Mouse (Mus musculus) liver, embryonic 15.5 days (tissue): ENCODE data around the gene 1700125H20Rik. TPM values are rescaled to one million over a fixed set of nuclear protein-coding genes. Genes with fewer than 3 reads are reported as not detected.

Source experiments
- ATAC-seq: fragments of 200-750 bp; cut with Nextera tagmentation; 2 replicates; pipeline ENCODE4 v1.8.0; 2017; ENCODE audit warnings: moderate number of reproducible peaks, mild to moderate bottlenecking, moderate library complexity; ENCODE audit not compliant: insufficient read depth
- H3K27ac ChIP-seq: fragments of 300-500 bp; sonication (generic); replicated peaks from 2 replicates; pipeline ENCODE4 v1.5.1; 2015; ENCODE audit warnings: mild to moderate bottlenecking, inconsistent platforms
- H3K27me3 ChIP-seq: fragments of 300-500 bp; sonication (generic); 2 replicates; pipeline ENCODE4 v1.6.1; 2015; ENCODE audit warnings: mild to moderate bottlenecking, inconsistent platforms
- H3K36me3 ChIP-seq: fragments of 300-500 bp; sonication (generic); replicated peaks from 2 replicates; pipeline ENCODE4 v1.6.1; 2015; ENCODE audit warnings: moderate library complexity, mild to moderate bottlenecking, inconsistent platforms
- H3K4me1 ChIP-seq: fragments of 300-500 bp; sonication (generic); replicated peaks from 2 replicates; pipeline ENCODE4 v1.6.1; 2015; ENCODE audit warnings: inconsistent platforms
- H3K4me2 ChIP-seq: fragments of 300-500 bp; sonication (generic); 2 replicates; pipeline ENCODE4 v1.6.1; 2015; ENCODE audit warnings: moderate library complexity, mild to moderate bottlenecking, inconsistent platforms
- H3K4me3 ChIP-seq: fragments of 300-500 bp; sonication (generic); replicated peaks from 2 replicates; pipeline ENCODE4 v1.5.1; 2015; ENCODE audit warnings: mild to moderate bottlenecking, inconsistent platforms
- H3K9ac ChIP-seq: fragments of 300-500 bp; sonication (generic); 2 replicates; pipeline ENCODE4 v1.6.1; 2015; ENCODE audit warnings: moderate library complexity, mild to moderate bottlenecking, inconsistent platforms
- H3K9me3 ChIP-seq: fragments of 300-500 bp; sonication (generic); replicated peaks from 2 replicates; pipeline ENCODE4 v1.6.1; 2016; ENCODE audit warnings: inconsistent platforms
- WGBS: fragments of 180-500 bp; shearing (Covaris S2); methylation state at CpG from one replicate; pipeline ENCODE4 v1.1.7; 2015; ENCODE audit warnings: mixed read lengths; ENCODE audit not compliant: insufficient replicate concordance; 5-methylcytosine and 5-hydroxymethylcytosine counted together
- polyA plus RNA-seq: library from polyadenylated mRNA; unstranded; fragments of >200 nt; fragmentation: Nextera tagmentation; extraction: Ambion mirVana; gene quantifications from 2 replicates; pipeline ENCODE4 v1.2.1, GENCODE M21; 2015

1700125H20Rik gene
- polyA plus RNA-seq, 1 experiment from 2014 or later, result not detected

GRCm38 (mm10) chr11:85223248-85223647 is 53.0 kb downstream of the 1700125H20Rik start:
- ATAC-seq, result no peak
- Histone ChIP-seq H3K27ac (no peak overlapping the region), H3K9ac (no peak overlapping the region), H3K36me3 (no peaks in the 10 kb centered on the region; the same call in 1 of the 2 replicates), H3K9me3 (no peaks in the 10 kb centered on the region), H3K4me1 (0 out of 2 replicates have a peak, but pooled peaks cover 7% of the 10 kb centered on the region), H3K4me3 (no peak overlapping the region), H3K4me2 (no peak overlapping the region), H3K27me3 (no peaks in the 10 kb centered on the region)
- WGBS, result 81% methylated on average over 3 of the region's 3 CpGs

Other genes with a start within 250 kb of the 1700125H20Rik start
- gene Car4, start 212.6 kb upstream of the 1700125H20Rik start, polyA plus RNA-seq, result 0.16 and 0.50 TPM in 2 replicates
- 10.1 and 15.2 TPM in 2 replicates for gene Usp32, start 30.2 kb upstream of the 1700125H20Rik start, polyA plus RNA-seq
- 12.5 and 13.0 TPM in 2 replicates for gene Appbp2, start 64.7 kb downstream of the 1700125H20Rik start, polyA plus RNA-seq
- 21.1 and 21.3 TPM in 2 replicates for gene Ppm1d, start 140.8 kb downstream of the 1700125H20Rik start, polyA plus RNA-seq
- 18.1 and 19.8 TPM in 2 replicates for gene Bcas3, start 182.8 kb downstream of the 1700125H20Rik start, polyA plus RNA-seq